Mouse (Mus musculus) right cerebral cortex, postnatal 36 days (tissue): ENCODE data around the gene Xirp2.
"Not testable (repeated sequence)": the region's sequence is repeated elsewhere in the genome, so short reads cannot be mapped to it uniquely, and the experiment has no call there.

Experiments
- DNase-seq, 2 experiments: peaks; one replicate each; pipeline ENCODE4 v3.0.0; 2022; ENCODE audit warnings: low spot score in 2 of 2, mixed read lengths in 1 of 2

Xirp2 gene

DNA sequence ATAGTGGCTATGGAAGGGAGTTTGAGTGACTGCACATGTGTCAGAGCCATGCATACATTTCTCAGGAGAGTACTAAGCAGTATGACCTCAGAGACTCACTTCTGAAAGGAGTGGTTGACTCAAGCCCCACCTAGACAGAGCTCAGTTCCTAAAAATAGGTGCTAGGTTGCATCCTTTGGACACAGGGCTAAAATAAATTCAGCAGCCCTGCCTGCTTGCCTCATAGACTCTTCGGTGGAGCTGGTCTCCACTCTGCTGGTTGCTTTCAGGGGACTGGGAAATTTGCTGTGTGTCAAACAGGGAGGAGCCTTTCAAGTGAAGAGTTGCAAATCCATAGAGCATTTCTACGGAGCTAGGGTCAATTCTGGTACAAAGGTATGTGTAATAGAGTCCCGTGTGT, at the start of gene Xirp2:
Gene Xirp2, plus strand, starts transcription at position 223 of the 400 bp plus-strand sequence.
- no peak for DNase-seq

DNA sequence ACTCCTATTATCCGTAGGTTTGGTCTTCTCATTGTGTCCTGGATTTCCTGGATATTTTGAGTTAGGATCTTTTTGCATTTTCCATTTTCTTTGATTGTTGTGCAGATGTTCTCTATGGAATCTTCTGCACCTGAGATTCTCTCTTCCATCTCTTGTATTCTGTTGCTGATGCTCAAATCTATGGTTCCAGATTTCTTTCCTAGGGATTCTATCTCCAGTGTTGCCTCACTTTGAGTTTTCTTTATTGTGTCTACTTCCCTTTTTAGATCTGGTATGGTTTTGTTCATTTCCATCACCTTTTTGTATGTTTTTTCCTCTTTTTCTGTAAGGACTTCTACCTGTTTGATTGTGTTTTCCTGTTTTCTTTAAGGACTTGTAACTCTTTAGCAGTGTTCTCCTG, 32.4 kb upstream of the Xirp2 start, which contains the start of gene Gm21830:
Gene Gm21830, plus strand, starts transcription at position 301 of the 400 bp plus-strand sequence.
- DNase-seq, result not testable (repeated sequence)

DNA sequence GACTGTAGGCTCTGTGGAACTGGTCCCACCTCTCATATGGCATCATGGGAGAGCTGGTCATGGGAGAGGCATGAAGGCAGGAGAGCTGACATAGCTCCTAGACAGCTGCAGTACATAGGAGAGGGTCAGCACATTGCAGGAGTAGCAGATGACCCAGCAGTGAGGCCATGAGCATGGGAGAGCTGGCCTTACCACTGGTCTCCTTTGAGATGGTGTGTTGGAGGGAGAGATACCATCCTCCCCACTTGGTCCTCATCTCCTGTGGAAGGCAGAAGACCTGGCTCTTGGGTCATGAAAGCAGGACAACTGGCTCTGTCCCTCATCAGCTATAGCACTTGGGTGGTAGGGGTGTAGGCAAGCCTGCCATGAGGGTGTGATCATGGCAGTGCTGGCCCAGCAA, 24.9 kb upstream of the Xirp2 start:
- no peak for DNase-seq

DNA sequence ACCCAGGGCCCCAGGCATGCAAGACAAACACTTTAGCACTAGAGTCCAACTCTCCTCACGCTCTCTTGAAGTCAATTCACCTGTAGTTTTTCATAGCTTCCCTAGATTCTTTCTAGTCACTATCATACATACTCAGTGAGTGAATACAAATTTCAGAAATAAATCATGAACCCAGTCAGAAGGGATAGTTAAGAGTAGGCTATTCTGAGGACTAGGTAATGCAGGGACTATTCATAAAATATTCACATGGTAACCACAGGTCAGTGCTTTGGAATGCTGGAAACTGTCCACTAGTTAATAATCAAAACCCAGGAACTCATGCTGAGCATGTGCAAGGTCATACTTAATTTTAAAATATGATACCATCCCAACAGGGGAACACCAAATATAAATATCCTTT, 23.0 kb upstream of the Xirp2 start:
- no peak for DNase-seq

DNA sequence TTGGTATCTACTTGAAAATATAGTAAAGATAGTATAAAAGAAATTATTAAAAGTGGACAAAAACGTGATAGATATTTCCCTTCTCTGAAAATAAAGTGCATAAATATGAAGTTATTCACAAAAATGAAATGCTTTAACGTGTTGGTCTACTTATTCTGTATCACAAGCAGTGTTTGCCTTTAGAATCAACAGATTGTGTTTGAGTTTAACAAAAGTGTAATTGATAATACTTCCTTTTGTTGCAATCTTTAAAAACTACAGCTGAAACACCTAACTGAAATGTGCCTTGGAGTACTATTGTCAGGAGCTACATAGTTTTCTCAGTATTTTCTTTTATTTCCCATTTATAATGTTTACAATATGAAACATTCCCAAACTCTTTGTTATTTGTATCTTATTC, 12.7 kb upstream of the Xirp2 start, which contains the start of gene Gm26727:
Gene Gm26727, minus strand, starts transcription at position 101 of the 400 bp plus-strand sequence.
- DNase-seq, result no peak

DNA sequence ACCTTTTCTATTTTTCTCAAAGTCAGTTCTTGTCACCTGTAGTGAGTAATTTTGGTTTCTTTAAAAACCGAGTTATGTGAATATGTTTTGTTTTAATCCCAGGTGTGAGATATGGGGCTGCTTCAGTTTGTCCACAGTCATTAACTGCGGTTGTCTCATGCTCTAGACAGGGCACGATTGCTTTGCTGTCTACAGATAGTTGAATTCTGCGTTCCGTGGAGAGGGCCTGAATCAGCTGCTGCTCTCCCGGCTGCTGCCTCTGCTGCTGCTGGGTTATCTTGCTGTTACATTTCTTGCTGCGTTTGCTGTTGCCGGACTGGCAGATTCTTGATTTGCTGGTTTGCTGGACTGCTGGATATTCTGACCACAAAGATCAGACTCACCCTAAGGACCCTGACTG, 7.5 kb upstream of the Xirp2 start:
- no peak for DNase-seq

DNA sequence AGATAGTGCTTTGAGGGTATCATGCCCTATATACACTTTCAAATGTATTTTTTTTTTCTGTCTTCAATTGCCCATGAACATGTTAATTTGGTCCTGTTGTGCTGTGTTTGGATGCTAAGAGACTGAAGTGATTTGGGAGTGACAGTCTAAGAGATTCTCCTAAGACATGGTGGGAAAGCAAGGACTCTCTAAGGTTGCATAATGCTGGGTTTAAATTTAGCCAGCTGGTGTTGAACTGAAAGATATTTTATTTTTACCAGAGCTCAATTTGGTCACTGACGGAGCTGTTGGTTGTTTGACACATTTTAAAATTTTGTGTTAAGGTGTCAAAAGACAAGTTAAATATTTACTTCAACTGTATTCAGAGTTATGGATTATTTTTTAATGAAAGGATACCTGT, 970 bp downstream of the Xirp2 start:
- no peak for DNase-seq

DNA sequence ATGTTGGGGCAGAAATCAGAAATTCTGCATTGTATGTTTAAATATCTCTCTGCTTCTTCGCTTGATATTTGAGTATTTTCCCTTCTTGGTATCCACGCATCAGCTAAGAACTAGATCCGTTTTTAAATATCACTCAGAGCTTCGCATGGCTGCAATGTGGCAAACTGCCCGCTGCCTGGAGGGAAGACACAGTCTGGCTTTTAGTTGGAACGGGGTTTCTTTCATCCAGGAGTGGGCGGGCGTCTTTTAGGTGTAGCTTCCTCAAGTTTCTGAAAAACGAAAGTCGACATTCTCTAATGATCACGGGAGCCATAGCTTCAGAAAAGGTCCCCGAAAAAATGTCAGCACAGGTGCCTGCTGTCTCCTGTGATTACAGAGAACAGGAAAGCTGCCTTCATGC, 1.4 kb downstream of the Xirp2 start:
- DNase-seq, result peak; percentile 32 to 34

DNA sequence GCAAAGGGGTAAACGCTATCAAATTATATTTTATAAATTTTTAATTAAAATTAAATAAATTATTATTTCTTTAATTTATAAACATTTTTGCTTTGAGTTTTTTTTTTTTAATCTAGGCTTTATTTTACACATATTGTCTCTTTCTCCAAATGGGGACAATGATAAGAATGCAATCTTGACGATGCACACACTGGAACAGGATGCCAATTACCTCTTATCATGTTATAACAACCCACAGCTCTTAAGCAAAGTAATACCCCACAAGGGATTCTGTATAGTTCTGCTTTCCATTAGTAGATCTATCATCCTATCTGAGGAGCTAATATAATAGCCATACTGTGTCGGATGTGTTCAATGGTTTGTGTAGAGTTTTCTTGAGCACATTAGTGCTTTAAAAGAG, 15.1 kb downstream of the Xirp2 start:
- no peak for DNase-seq

DNA sequence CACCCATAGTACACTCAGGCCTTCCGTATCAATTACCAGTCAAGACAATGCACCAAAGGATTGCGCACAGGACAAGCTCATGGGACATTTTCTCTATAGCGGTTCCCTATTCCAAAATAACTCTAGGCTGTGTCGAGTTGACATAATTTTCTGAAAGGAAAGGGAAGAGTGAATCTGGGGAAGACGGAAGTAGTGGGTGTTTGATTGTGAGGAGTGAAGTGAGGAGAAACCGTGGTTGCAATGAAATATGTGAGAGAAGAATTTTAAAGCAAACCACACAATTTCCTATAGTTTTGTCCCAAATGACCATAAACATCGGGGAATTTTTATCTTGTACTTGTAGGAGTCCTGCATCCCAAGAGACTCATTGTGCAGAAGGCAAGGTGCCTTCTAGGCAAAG, 21.2 kb downstream of the Xirp2 start:
- DNase-seq, result no peak

DNA sequence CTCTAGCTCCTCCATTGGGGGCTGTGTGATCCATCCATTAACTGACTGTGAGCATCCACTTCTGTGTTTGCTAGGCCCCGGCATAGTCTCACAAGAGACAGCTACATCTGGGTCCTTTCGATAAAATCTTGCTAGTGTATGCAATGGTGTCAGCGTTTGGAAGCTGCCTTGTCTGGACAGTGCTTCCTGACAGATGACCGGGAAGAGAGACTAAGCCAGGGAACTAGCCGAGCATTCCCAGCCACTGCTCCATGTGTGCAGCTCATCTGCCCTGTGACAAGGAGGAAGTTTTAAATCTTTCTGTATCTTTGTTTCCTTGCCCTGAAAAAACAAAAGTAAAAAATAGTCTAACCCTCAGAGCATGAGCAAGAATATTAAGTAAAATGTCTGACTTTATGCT, 24.2 kb downstream of the Xirp2 start:
- DNase-seq, result not testable (repeated sequence)

DNA sequence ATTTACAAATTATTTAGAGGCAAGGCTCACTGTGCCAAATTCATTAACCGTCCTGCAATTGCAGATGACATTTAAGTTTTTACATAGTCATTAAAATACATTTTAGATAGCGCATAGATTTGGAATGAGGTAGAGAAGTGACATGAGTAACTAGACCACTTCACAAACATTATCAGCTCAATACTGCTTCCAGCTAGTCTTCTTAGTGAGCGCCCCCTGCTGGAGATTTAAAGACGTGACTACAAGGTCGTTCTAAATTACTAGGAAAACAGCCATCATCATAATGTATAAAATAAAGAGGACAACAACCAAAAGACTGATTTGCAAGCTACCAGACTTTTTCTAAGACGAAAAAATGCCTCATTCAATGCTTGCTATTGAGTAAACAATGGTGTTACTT, 32.0 kb downstream of the Xirp2 start:
- DNase-seq, result peak; percentile 8 to 20

DNA sequence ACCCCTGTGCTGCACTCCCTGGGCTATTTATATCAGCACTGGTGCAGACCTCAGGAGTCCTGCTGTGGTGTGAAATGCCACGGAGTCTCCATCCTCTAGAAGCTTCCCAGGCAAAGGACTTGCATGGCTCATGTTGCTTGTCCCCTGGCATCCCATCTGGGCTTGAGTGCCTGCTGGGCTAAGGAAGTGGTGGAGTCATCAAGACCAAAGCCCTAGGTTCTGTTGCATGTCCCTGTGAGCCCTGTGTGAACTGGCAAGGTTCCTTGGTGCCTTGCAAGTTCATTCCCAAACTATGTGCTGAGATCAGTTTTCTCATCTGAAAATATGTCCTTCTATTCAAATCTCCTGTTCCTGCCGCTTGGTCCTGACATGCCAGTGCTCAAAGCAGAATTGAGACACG, 35.2 kb downstream of the Xirp2 start:
- no peak for DNase-seq

DNA sequence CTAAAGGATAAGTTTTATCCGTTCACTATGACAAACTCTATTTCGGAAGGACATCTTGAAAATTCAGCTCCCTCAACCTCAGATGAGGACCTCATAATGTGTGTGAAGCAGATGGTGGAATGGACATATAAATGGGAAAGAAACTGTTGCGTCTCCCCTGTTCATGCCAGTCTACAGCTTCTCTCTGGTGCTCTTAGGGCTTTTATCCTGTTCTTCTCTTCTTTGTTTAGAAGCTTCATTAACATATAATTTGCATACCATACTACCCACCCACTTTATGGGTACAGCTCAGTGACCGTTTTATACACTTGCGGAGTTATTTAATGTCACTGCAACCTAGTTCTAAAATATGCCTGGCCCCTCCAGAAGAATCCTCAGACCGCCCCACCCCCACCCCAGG, 40.9 kb downstream of the Xirp2 start:
- no peak for DNase-seq

DNA sequence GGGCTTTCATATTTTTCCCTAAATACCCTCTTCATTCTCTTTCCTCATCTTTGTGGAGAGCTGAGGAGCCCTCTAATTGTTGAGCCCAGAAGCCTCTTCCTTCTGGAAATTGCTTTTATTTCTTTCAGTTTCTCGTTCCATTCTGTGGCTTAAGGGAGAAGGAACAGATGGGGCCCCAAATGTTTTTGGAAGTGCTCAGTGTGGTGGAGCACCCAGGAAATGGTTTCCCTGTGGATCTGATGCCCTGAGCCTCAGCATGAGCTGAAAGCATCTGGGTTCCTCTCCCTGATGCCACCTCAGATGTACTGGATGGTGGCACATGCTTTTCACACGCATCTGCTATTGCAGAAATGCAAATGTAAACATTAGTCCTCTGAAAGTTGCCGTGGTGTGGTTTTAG, 41.4 kb downstream of the Xirp2 start:
- peak; percentile 11 to 32 for DNase-seq

DNA sequence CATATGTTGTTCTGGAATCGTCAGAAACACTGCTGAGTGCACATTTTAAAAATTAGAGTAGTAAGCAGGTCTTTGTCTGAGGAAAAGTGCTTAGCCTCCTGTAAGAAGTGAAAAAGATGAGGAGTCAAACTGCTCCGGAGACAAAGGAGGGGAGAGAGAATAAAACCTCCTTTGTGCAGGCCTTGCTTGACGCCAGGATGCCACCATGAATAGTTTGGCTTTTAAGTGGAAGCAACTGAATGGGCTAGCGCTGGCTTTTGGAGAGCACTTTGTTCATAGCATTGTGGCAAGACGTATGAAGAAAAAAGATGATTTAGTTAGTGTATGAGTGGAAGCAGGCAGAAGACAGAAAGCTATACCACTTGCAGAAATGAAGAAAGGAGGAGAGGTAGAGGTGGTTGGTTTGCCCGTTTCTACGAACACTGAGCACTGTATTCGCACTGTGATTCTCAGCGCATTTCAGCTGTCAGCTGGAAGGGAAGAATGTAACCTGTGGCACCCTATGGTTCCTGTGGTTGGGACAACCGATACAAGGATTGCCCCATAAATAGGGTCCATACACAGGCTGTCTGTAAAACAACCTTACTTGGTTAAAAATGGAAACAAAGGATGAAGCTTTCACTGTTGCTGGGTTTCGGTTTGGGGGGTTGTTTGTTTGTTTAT, 42.8 kb downstream of the Xirp2 start:
- no peak for DNase-seq

DNA sequence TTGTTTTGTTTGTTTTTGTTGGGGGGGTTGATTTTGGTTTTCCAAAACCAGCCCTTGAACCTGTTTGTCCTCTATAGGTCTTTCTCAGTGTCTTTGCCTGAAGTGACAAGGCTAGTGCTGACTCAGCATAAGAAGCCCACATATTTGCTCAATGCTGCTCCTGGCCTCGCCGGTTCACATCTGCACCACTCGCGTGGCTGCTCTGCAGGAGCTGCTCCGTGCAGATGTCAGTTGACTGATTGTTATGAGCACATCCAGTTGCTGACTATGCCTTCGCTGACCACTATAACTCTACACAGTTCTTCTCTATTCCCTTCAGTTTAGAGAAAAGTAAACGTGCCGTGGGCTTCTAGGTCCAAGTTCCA, 43.3 kb downstream of the Xirp2 start:
- DNase-seq, result no peak

DNA sequence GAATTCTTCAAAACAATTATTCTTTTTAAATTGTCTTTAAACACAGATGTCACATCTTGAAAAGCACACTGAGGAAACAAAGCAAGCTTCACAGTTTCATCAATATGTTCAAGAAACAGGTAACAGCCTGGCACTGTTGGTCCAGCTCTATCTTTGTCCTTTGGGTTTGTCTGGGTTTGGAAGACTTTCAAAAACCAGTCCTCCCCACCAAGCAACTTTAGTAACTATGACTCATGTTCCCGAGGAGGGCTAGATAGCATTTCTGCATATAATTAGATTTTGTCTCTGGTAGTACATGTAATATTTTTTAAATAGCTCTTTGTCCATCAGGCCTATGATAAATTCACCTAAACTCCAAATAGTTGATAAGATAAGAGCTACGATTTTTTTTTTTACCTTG, 59.7 kb downstream of the Xirp2 start:
- DNase-seq, result peak in 1 of 2 experiments; percentile 14

DNA sequence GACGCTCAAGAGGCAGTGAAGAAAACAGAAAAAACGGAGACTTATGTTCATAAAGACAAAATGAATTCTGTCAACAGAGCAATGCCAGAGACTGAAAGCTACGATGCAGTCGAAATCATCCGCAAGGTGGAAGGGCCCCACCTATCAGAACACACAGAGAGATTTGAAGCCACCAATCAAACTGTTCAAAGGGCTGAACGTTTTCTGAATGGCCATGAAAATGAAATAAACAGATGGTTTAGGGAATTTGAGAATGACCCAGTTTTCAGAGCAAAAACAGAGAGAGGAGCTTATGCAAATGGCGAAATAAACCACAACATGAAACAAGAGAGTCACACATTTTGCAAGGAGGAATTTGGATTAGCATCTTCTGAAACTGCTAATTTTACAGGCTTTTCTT, 70.6 kb downstream of the Xirp2 start:
- peak; percentile 3 to 50 for DNase-seq

DNA sequence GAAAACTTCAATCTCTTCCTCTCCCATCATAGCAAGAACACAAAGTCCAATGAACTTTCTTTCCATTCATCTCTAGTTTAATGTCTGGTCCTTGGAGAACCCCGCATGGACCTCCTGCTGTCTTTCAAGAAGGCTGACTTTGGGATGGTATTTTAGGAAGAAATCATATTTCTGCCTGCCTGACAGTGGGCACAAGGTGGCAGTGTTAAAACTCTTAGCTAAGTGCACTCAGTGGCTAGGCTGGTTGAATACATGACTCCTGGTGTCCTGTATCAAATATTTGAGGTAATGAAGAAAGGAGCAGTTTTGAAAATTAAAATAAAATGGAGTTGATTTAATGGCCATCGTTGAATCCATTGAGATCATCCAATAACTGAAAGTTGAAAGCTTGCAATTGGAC, 89.5 kb downstream of the Xirp2 start:
- no peak for DNase-seq

DNA sequence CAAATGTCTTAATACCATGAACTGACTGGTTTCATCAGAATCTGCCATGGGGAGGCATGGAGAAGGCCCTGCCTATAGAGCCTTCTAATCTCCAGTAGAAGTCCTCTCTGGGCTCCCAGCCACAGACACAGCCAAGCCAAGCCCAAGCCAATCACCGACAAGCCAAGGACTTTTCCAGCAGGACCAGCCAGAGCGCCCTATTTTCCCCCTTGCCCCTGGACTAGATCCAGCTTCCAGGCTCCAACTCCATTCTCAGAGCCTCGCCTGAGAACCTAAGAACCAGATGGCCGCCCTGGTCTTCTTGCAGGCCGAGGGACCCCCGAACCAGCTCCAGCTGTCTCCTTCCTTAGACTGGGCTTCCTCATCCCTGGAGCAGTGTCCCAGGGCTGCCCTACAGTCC, 93.6 kb downstream of the Xirp2 start:
- DNase-seq, result no peak

DNA sequence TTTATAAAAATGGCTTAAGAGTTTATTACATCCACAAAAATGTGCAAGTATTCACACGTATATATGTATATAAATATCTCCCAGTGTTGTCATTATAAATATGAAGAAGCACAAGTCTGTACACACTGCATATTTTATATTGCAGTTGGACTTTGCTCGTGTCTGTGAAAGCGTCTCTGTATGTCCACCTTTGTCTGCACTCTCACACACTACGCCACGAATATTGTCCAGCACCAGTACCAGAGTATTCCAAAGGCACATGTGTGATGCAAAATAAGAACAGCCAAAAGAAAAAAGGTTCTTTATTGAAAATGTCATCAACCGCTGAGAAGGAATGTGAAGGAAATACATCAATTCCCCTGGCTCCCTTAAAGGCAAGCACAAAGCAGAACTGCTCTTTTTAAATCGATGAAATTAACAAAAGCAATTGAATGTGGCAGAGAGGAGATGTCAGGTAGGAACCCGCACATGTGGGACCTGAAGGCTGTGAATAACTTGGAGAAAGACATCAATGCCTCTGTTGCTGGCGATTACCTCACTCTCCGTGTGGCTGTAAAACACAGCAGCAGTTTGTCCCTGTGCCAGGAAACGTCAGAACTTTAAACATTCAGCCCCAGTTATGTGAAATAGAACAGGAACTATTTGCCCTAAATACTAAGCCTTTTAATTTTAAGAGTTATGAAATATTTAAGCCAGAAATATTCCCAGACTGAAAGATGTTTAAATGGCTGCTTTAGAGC, 96.3 kb downstream of the Xirp2 start:
- no peak for DNase-seq

DNA sequence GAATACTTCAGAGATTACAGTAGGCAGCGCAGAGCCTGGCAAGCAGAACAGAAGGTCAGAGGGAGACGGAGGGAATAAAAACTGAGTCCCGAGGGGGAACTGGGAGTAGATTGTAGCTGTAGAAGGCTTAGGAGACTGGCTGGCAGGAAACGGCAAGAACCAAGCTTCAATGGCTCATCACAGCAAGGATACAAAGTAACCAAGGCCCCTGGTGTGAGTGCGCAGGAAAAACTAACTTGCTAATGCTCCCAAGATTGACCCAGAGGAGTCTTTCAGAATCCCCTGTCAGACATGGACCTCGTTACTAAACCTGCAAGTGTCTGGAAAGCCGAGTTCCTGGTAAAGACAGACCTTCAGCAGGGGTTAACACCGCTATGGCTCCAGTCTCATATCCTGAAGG, 98.6 kb downstream of the Xirp2 start:
- DNase-seq, result no peak
